Mouse (Mus musculus) bone marrow macrophage, adult 2 months (primary cell): ENCODE data around the gene Insyn1. TPM values are rescaled to one million over a fixed set of nuclear protein-coding genes. Genes with fewer than 3 reads are reported as not detected.

Experiments used
- H3K27ac ChIP-seq: 2 replicates; pipeline ENCODE4 v1.5.1; 2012; ENCODE audit warnings: low read depth, low read length; ENCODE audit not compliant: insufficient read depth
- H3K4me1 ChIP-seq: 2 replicates; pipeline ENCODE4 v1.6.1; 2012; ENCODE audit warnings: low read length; ENCODE audit not compliant: control insufficient read depth, insufficient read depth
- H3K4me3 ChIP-seq: 2 replicates; pipeline ENCODE4 v1.5.1; 2012; ENCODE audit warnings: mild to moderate bottlenecking, low read length, moderate library complexity; ENCODE audit not compliant: insufficient read depth
- CTCF ChIP-seq: IDR thresholded peaks from 2 replicates; pipeline ENCODE4 v1.5.1; 2012; ENCODE audit warnings: low read depth, mild to moderate bottlenecking, low read length, moderate library complexity
- POLR2A ChIP-seq: IDR thresholded peaks from 2 replicates; pipeline ENCODE4 v1.6.1; 2012; ENCODE audit warnings: mild to moderate bottlenecking, low read depth, low read length, borderline replicate concordance
- polyA plus RNA-seq: library from polyadenylated mRNA; stranded (reverse); fragments of >200 nt; gene quantifications from 2 replicates; pipeline ENCODE4 v1.2.4, GENCODE M21; 2012; ENCODE audit not compliant: missing spikeins, insufficient read depth, insufficient read length

Gene Insyn1
- polyA plus RNA-seq = not detected in 2 replicates

DNA sequence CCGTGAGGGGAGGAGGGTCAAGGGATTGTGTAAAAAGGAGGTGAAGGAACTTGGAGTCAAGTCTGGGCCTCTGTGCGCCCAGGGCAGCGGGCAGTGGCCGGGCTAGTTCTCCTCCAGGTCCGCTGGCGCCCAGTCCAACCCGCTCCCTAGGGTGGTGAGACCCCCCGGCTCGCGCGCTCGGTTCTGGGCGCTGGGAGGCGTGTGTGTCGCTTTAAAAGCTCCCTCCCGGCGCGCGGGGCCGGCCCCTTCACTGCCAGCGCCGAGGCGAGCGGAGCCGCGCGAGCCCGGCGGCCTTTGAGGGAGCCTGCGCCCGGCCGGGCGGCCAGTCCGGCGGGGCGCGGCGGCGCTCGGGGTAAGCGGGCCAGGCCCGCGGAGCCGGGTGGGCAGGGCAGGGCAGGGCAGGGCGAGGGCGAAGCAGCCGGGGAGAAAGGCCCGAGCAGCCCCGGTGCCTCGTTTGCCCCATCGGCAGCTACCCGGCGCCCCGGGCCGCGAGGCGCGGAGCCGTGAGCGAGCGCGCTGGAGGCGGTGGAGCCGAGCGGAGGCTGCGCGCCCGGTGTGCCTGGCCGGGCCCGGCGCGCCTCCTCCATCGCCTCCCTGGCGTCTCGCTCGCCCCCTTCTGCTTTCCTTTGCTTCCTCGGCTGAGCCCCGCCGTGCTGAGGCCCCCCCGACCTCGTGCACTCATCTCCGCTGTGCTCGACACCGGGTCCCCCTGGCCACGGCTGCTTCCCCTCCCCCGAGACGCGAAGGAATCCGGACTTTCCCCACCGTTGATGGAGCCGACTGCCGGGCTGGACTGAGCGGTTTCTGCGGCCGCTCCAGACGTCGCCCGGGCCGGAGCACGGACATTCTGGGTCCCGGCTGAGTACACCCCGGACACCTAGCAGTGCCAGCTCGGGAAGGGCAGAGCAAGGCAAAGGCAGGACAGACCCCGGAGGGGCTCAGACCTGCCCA is at the start of gene Insyn1:
Gene Insyn1, plus strand, starts transcription at position 753 of the 951 bp plus-strand sequence.
- Histone ChIP-seq H3K4me1 (no peaks in the 10 kb centered on the region), H3K27ac (no peak within 1 kb of the TSS), H3K4me3 (peak within 1 kb of the TSS; percentile 50)
- no peak for TF ChIP-seq CTCF

- Histone ChIP-seq H3K4me1 (peaks cover 3% of the 10 kb centered on the region), H3K27ac (no peak overlapping the region), H3K4me3 (no peak overlapping the region)
- TF ChIP-seq POLR2A = no peak
- no peak for TF ChIP-seq CTCF
These were observed 49.4 kb upstream of the Insyn1 start for GRCm38 (mm10) chr9:58438921-58439396.

DNA sequence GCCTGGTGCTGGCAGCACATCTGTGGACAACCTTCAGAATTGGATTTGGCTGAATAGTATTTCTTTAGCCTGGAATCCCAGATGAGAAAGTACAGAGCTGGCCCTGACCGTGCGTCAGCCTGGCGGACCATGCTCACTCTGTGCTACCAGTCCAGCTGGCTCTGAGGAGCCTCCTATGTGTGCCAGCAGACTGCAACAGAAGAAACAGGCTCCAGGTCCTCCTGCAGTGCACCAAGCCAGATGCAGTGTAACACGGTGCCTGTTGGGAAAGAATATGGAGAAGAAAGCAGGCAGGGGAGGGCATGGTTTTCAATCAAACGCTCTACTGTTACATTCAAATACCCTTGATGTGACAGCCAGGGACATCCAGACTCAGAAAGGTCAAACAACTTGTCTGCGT is 48.3 kb upstream of the Insyn1 start:
- Histone ChIP-seq H3K4me1 (peaks cover 3% of the 10 kb centered on the region), H3K4me3 (no peak overlapping the region), H3K27ac (no peak overlapping the region)
- TF ChIP-seq POLR2A (no peak), CTCF (no peak)

- H3K4me3 ChIP-seq = no peak overlapping the region
- no peak overlapping the region for H3K27ac ChIP-seq
- peaks cover 3% of the 10 kb centered on the region for H3K4me1 ChIP-seq
- TF ChIP-seq CTCF = no peak
- TF ChIP-seq POLR2A = no peak
These were observed 47.8 kb upstream of the Insyn1 start for GRCm38 (mm10) chr9:58440614-58441013.

DNA sequence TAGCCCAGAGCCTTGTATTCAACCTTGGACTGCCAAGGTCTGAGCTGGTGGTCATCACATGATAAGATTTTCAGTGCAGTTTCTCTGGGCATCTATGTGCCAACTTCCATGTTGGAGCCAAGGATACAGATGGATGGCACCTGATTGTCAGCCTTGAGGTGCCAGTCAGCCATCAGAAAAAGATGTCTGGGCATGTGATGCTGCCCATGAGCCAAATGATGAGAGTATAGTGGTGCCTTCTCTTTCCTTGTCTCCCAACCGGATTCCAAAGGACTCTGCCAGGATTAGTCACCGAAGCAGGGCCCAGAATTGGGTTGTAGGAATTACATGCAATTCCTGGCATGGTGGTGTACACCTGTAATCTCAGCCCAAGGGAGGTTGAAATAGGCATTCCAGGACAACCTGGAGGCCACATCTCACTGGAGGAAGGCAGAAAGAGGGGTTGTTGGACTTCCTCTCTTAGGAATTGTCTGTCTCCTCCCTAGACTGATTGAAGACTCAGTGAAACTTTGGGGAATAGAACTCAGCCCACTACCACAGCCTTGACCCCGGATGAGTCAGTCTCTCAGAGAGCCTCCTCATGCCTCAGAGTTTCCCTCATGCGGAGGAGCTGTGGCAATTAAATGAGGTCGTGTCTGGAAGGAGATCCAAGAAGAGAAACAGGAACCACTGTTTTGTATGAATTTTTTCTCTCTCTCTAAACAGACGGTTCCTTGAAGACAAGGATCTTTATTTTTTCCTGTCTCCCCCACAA is 46.9 kb upstream of the Insyn1 start:
- Histone ChIP-seq H3K27ac (no peak overlapping the region), H3K4me3 (no peak overlapping the region), H3K4me1 (peaks cover 3% of the 10 kb centered on the region)
- no peak for TF ChIP-seq CTCF
- TF ChIP-seq POLR2A = no peak

DNA sequence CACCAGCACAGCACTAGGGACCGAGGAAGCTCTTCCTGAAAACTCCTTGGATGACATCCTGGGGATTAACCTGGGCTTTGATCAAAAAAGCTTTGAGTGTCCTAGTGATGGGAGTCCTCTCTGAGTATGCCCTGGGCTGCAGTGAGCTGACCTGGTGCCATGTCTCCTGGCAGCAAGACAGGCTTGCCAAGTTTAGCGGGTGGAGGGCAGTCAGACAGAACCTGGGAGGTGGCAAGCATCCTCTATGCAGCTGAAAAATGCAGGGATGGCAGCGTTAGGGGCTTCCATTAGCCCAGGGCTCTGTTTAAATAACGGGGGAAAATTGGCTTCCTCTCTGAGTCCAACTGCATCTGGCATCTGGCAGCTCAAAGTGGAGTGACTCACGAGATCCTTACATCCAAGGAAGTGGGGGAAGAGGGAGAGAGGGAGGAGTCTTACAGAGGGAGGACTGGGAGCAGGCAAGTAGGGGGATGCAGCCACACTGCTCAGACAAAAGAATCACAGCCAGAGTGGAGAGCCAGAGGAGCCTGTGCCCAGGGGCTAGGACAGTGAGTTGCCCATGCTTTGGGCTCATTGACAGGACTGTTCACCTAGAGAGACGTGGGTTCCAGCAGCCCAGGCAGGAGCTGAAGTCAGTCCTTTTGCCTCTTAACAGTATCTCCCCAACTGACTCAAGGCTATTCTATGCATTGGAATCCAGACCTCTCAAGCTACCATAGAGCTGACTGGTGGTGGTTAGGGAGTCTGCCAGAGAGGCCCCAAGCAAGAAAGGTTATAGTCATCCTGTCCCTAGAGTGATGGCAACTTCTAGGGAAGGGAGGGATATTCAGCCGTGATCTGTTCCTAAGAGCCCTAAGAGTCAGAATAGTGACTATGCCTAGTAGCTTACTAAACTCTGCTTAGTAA is 46.0 kb upstream of the Insyn1 start:
- H3K4me1 ChIP-seq = peaks cover 6% of the 10 kb centered on the region
- no peak overlapping the region for H3K4me3 ChIP-seq
- no peak overlapping the region for H3K27ac ChIP-seq
- no peak for TF ChIP-seq POLR2A
- TF ChIP-seq CTCF = no peak

DNA sequence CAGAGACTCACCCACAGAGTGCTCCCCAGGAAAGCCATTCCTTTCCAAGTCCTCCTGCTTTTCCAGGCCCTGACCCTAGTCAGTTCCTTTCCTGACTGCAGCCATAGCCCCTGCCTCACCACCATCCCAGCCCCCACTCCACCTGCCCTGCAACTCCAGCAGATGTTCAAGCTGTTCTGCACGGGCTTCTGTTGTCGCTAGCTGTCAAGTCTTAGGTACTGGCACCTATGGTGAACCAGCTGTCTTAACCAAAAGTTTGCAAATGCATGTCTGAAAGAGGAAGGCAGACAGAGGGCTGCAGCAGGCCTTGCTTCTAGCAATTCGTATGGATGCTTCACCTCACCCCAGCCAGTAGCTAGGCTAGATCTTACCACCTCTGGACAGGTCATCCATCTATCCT is 45.3 kb upstream of the Insyn1 start:
- Histone ChIP-seq H3K4me1 (peaks cover 6% of the 10 kb centered on the region), H3K4me3 (no peak overlapping the region), H3K27ac (no peak overlapping the region)
- TF ChIP-seq POLR2A = no peak
- TF ChIP-seq CTCF = no peak

DNA sequence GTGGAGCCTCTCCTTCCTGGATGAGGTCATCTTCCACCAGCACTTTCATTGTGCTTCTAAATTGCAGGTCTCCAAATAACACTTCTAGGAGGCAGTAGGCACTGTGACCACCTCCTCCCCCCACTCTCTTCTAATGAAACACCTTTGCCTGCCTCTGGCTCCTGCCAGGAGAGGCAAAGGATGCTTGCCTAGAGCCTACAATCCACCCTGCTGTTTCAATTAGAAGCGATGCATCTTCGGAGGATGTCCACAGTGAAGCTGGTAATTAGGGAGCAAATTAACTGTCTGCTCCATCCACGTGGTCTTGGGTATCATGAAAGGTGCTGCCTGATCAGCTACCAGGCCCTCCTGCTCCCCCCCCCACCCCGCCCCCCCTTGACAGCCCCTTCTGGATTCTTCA is 41.6 kb upstream of the Insyn1 start:
- peaks cover 6% of the 10 kb centered on the region for H3K4me1 ChIP-seq

GRCm38 (mm10) chr9:58447997-58448595 is 40.3 kb upstream of the Insyn1 start:
- Histone ChIP-seq H3K4me1 (peaks cover 3% of the 10 kb centered on the region; the same call in 1 of the 2 replicates), H3K27ac (no peak overlapping the region), H3K4me3 (no peak overlapping the region)
- no peak for TF ChIP-seq CTCF
- TF ChIP-seq POLR2A = no peak

More for the DNA sequence above, 41.6 kb upstream of the Insyn1 start:
- TF ChIP-seq CTCF (no peak), POLR2A (no peak)
- H3K4me3 ChIP-seq = no peak overlapping the region
- H3K27ac ChIP-seq = no peak overlapping the region
